Mouse (Mus musculus): ENCODE measurements at regions not wholly inside any gene's neighbourhood (a gene's known extent, or its start where the extent isn't known, plus 50 kb on each side); places are given as distances from the start of the nearest gene placed in this dataset.

- Histone ChIP-seq H3K79me2 (ENCODE audit: control insufficient read depth, insufficient read depth) (no peaks in the 10 kb centered on the region), H3K4me3 (ENCODE audit: insufficient read depth, poor library complexity, severe bottlenecking) (no peak overlapping the region), H3K36me3 (ENCODE audit: control insufficient read depth, insufficient read depth) (no peaks in the 10 kb centered on the region), H3ac (ENCODE audit: control insufficient read depth, insufficient read length, low read depth) (no peak overlapping the region), H3K27me3 (ENCODE audit: control insufficient read depth, insufficient read depth, insufficient read length) (no peaks in the 10 kb centered on the region), H3K79me3 (ENCODE audit: low read depth) (no peaks in the 10 kb centered on the region)
- TF ChIP-seq MYOD1 (IDR thresholded peaks at IDR 0.05; ENCODE audit: control insufficient read depth, insufficient read length, low read depth) (no peak), USF1 (IDR thresholded peaks at IDR 0.05; ENCODE audit: low read depth) (no peak), CTCF (IDR thresholded peaks at IDR 0.05; ENCODE audit: control insufficient read depth, insufficient read depth, insufficient read length) (no peak), MYOG (IDR thresholded peaks at IDR 0.05; ENCODE audit: control insufficient read depth, extremely low read depth, insufficient read length) (no peak), FOSL1 (IDR thresholded peaks at IDR 0.05; ENCODE audit: insufficient read depth, low read length, poor library complexity, severe bottlenecking) (no peak), MAX (IDR thresholded peaks at IDR 0.05) (no peak), CEBPB (IDR thresholded peaks at IDR 0.05; ENCODE audit: low read depth) (no peak)
Observed at GRCm38 (mm10) chrX:70953022-70953421, 97.0 kb upstream of the Mamld1 start.
